Mouse (Mus musculus) forebrain, embryonic 10.5 days (tissue): ENCODE data around the gene Rnf227. TPM values are rescaled to one million over a fixed set of nuclear protein-coding genes. Genes with fewer than 3 reads are reported as not detected.

ENCODE experiments used
- DNase-seq: peaks from one replicate; pipeline ENCODE4 v3.0.0-alpha.2; 2017; ENCODE audit warnings: low spot score; ENCODE audit errors: extremely low spot score
- H3K27ac ChIP-seq: fragments of 300-500 bp; sonication (generic); 2 replicates; pipeline ENCODE4 v1.5.1; 2016; ENCODE audit warnings: mild to moderate bottlenecking
- H3K27me3 ChIP-seq: fragments of 300-500 bp; sonication (generic); 2 replicates; pipeline ENCODE4 v1.6.1; 2016; ENCODE audit warnings: mild to moderate bottlenecking; ENCODE audit not compliant: poor library complexity, severe bottlenecking
- H3K36me3 ChIP-seq: fragments of 300-500 bp; sonication (generic); replicated peaks from 2 replicates; pipeline ENCODE4 v1.6.1; 2016; ENCODE audit warnings: mild to moderate bottlenecking, moderate library complexity
- H3K4me1 ChIP-seq: fragments of 300-500 bp; sonication (generic); 2 replicates; pipeline ENCODE4 v1.6.1; 2016
- H3K4me3 ChIP-seq: fragments of 300-500 bp; sonication (generic); 2 replicates; pipeline ENCODE4 v1.5.1; 2016; ENCODE audit warnings: mild to moderate bottlenecking, moderate library complexity
- H3K9me3 ChIP-seq: fragments of 300-500 bp; sonication (generic); 2 replicates; pipeline ENCODE4 v1.6.1; 2016; ENCODE audit warnings: mild to moderate bottlenecking, moderate library complexity
- WGBS: fragments of 180-500 bp; shearing (Covaris S2); methylation state at CpG from one replicate; pipeline ENCODE4 v1.1.7; 2016; 5-methylcytosine and 5-hydroxymethylcytosine counted together
- polyA plus RNA-seq: library from polyadenylated mRNA; unstranded; fragments of >200 nt; fragmentation: Nextera tagmentation; extraction: Ambion mirVana; gene quantifications from 2 replicates; pipeline ENCODE4 v1.2.1, GENCODE M21; 2016

Gene Rnf227
- polyA plus RNA-seq, 1 experiment from 2014 or later: 19.7 TPM

DNA sequence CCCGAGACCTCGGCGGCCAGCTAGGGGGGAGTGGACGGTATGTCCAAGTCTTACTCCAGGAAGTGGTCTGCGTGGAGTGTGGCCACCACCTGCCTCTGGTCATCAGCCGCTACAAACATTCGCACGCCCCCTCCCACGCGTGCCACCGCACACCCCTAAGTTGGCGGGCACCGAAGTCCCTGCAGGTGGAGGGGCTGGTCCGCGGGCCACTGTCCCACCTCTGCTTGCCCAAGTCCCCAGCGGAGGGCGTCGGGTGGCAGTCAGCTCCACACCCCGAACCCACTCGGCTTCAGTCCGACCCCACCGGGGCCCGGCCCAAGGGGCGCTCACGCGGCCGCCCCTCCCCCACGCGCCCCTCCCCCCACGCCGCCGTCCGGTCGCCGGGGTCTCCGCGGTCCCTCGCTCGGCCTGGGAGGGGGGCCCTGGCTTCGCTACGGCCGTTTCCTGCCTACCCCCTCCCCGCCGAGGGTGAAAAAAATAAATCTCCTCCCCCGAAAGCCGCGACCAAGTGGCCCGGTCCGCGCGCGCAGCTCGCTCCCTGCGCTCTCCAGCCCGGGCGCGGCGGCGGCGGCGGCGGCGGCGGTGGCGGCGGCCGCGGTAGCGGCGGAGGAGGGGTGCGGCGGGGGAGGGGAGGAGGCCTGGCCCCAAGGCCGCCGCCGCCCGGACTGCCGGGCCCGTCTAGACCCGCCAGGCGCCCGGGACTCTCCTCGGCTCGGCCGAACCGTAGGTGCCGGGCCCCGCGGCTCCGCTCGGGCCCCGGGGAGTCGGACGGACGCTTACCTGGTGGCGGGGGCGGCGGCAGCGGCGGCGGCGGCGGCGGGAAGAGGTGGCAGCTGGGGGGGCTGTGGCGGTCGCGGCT is 28.3 kb downstream of the Rnf227 start:
- H3K4me3 ChIP-seq: peak overlapping the region; percentile 97
- peaks cover 82% of the 10 kb centered on the region for H3K4me1 ChIP-seq
- peak overlapping the region; percentile 100 for H3K27ac ChIP-seq
- H3K27me3 ChIP-seq: no peaks in the 10 kb centered on the region
- H3K36me3 ChIP-seq: peaks cover 24% of the 10 kb centered on the region
- H3K9me3 ChIP-seq: no peaks in the 10 kb centered on the region
- peak; percentile 77 for DNase-seq
- under 1% methylated on average over 65 of the region's 106 CpGs for WGBS

DNA sequence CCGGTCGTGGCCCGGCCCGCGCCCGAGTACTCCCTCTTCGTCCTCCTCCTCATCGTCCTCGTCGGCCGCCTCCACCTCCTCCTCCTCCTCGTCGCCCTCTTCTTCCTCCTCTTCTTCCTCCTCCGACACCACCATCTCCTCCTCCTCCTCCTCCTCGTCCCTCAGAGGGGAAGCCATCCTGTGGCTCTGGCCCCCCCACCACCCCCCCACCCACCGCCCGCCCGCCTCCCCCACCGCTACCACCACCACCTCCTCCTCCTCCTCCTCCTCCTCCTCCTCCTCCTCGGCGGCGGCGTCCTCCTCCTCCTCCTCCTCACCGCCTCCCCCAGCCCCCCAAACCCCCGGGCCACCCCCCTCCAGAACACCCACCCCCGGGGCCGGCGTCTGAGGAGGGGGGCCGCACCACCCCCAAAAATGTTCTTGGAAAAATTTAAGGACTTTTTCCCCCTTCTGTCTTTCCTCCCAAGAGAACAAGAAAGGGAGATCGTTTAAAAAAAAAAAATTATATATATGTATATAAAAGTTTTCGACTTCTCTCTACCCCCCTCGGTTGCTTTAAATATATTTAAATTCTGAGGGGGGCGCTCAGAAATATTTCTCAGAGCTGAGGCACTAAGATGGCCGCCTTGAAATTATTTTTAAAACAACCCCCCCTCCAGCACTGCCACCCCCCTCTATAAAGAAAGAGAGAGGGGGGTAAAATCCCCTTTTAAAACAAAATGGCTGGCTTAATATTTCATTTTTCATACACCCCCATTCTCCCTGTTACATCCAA is 29.1 kb downstream of the Rnf227 start, which contains the start of gene Chd3:
Chd3 (minus strand) TSS at position 192 of the 775 bp plus-strand sequence.
- Histone ChIP-seq H3K36me3 (peaks cover 24% of the 10 kb centered on the region), H3K27ac (peak within 1 kb of the TSS; percentile 100), H3K4me3 (peak within 1 kb of the TSS; percentile 97), H3K4me1 (peaks cover 78% of the 10 kb centered on the region), H3K9me3 (no peaks in the 10 kb centered on the region), H3K27me3 (no peaks in the 10 kb centered on the region)
- peak; percentile 50 for DNase-seq
- 6% methylated on average over 14 of the region's 34 CpGs for WGBS

DNA sequence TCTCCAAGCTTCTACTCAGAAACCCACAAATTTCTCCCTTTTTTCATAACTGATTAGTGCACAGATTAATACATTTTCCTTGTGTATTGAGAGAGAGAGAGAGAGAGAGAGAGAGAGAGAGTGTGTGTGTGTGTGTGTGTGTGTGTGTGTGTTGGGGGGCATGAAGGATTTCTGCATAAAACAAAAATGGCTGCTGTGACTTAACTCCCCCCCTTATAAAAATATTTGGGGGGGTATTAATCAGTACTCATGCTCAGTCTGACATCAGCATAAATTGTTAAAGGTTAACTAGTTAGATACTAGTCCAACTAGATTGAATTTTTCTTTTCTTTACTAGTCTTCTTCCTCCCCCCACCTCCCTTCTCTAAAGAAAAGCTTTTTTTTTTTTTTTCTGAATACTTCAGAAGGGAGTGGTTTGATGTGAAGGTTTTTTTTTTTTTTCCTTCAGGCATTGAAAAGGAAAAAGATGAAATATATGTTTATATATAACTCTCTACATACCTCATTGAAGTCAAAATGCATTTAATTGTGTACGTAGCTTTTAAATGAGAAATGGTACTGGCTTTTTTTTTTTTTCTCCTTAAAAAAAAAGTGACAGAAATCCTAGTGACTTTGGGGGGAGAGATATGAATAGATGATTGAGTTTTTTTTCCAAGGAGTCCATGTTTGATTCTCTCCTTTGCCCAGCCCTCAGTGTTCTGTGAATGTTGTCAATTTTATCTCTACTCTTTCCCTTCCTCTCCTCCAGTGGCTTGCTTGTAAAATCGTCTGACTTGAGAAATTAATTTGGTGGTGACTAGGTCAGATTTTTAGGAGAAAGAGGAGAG is 29.9 kb downstream of the Rnf227 start:
- 41% methylated on average over 2 of the region's 2 CpGs for WGBS
- no peaks in the 10 kb centered on the region for H3K27me3 ChIP-seq
- peak overlapping the region; percentile 100 for H3K27ac ChIP-seq
- no peak for DNase-seq
- H3K36me3 ChIP-seq: peaks cover 28% of the 10 kb centered on the region
- H3K9me3 ChIP-seq: no peaks in the 10 kb centered on the region
- H3K4me1 ChIP-seq: peaks cover 70% of the 10 kb centered on the region
- H3K4me3 ChIP-seq: peak overlapping the region; percentile 97

DNA sequence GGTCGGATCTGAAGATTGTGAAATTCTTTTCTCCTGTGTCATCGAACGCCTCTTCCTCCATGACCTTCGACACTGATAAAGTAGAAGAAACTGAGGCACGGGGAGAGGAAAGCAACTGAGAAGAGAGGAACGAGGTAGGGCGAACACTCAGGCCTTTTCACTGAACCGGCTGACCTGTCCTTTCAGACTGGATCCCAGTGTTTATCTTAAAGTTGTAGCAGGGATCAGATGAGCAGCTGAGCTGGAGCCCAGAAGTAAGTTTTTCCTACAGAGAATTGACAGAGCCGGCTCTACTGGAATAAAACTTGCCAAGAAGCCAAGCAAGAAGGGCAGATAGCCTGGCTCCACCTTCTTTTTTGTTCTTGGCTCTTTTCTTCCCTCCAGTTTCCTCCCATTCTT is 30.6 kb downstream of the Rnf227 start:
- peak overlapping the region; percentile 83 for H3K27ac ChIP-seq
- WGBS: 16% methylated on average over 9 of the region's 9 CpGs
- no peaks in the 10 kb centered on the region for H3K9me3 ChIP-seq
- peak overlapping the region; percentile 97 for H3K4me3 ChIP-seq
- no peak for DNase-seq
- peaks cover 64% of the 10 kb centered on the region for H3K4me1 ChIP-seq
- H3K27me3 ChIP-seq: no peaks in the 10 kb centered on the region
- H3K36me3 ChIP-seq: peaks cover 33% of the 10 kb centered on the region

DNA sequence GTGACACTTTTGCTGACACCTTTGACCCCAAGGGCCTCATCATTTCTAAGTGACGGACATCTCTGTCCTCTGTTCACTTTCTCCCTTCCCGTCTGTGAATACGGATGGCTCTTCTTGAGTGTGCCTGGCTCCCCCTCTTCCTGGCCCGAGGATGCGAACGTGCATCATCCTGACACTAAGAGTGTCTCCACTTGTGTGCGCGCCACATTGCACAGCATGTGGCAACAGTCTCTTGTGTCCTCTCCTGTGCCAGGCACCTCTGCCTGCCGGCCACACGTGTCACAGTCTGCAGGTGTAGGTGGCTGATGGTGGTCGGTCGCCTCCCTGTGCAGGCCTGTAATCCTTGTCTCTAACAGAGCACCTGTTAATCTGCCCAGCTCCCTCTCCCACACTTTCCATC is 31.3 kb downstream of the Rnf227 start:
- Histone ChIP-seq H3K4me3 (peak overlapping the region; percentile 97), H3K4me1 (peaks cover 56% of the 10 kb centered on the region), H3K36me3 (peaks cover 33% of the 10 kb centered on the region), H3K27ac (peak overlapping the region; percentile 83), H3K27me3 (no peaks in the 10 kb centered on the region), H3K9me3 (no peaks in the 10 kb centered on the region)
- DNase-seq: no peak
- WGBS: 42% methylated on average over 12 of the region's 12 CpGs

DNA sequence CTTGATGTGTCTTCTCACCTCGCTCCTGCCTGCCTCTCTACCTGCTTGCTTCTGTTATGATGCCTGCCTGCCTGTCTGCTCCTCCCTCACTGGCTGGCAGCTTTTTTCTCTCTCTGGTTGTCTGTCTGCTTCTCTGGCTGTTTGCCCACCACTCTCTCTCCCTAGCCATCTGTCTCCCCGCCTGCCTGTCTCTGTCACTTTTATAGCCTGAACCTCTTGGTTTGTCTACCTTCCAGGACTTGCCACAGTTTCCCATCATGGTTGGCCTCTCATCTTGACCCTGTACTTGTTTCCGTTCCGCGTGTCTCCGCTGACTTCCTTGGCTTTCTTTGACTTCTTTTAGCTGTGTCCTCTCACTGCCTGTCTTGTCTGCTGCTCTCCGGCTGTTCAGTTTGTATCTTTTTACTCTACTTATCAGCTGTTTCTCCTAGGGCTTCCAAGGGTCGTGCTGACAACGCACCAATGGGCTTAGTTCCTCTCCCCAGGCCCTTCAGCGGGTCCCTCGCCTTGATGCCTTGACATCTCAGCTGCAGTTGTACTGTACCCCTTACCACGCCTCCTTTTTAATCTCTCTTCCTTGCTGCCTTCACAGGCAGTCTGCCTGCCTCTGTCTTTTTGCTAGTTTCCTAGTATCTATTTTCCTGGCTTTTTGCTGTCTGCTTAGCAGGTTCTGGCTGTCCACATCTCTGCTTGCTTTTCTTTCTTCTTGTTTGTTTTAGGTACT is 32.0 kb downstream of the Rnf227 start:
- Histone ChIP-seq H3K9me3 (no peaks in the 10 kb centered on the region), H3K4me1 (peaks cover 50% of the 10 kb centered on the region), H3K27ac (peak overlapping the region; percentile 83), H3K4me3 (peak overlapping the region; percentile 97), H3K27me3 (no peaks in the 10 kb centered on the region), H3K36me3 (peaks cover 33% of the 10 kb centered on the region)
- DNase-seq: no peak
- 68% methylated on average over 12 of the region's 12 CpGs for WGBS

DNA sequence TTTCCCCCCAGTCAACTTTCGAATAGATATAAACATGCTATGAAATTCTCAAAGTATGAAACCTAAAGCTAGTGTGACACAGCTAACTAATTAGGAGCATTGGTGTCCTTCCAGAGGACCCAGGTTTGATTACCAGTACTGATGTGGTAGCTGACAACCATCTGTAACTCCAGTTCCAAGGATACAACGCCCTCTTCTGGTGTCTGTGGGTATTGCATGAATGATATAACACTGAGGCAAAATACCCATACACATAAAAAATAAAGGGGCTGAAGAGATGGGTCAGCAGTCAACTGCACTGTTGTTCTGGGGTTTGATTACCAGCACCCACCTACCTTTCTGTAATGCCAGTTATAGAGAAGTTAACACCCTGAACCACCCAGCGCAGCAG is 32.5 kb downstream of the Rnf227 start:
- Histone ChIP-seq H3K27me3 (no peaks in the 10 kb centered on the region), H3K9me3 (no peaks in the 10 kb centered on the region), H3K36me3 (peaks cover 38% of the 10 kb centered on the region), H3K4me1 (peaks cover 45% of the 10 kb centered on the region), H3K4me3 (no peak overlapping the region), H3K27ac (no peak overlapping the region)
- no peak for DNase-seq
- WGBS: 65% methylated on average over 3 of the region's 3 CpGs

DNA sequence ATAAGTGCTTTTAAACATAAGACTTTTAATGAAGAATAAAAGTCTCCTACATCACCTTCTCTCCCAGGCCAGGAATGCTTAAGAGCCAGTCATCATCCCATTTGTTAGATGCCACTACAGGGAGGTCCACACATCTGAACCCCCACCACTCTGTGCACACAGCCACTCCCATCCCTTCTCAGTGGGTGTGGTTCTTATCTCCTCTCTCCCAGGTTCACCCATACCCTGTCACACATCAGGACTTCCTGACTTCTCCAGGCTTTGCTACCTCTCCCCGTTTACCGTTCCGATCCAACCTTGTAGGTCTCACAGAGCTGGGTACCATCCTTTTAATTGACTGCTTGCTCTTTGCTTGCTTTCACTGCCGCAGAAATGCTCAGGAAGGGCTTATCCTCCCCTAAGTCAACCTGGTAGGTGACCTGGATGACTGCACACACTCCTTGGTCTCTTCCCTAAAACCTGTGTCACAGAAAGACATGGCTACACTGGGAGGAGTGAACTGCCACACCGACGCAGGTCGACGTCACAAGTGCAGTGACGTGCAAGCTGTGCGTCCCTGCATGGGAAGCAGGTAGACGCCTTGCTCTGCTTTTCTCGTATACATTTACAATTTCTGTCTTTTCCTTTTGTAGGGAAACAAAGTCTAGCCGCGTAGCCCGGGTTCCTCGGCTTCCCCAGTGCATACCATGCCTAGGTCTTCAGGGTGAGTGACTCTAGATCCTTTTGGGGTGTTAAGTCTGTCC is 33.1 kb downstream of the Rnf227 start:
- 0 out of 2 replicates have a peak overlapping the region, but pooled peaks have one; percentile 40 for H3K27ac ChIP-seq
- WGBS: 93% methylated on average over 16 of the region's 16 CpGs
- H3K4me3 ChIP-seq: peak overlapping the region; percentile 3; the same call in 1 of the 2 replicates
- H3K4me1 ChIP-seq: peaks cover 38% of the 10 kb centered on the region
- no peaks in the 10 kb centered on the region for H3K9me3 ChIP-seq
- no peak for DNase-seq
- peaks cover 43% of the 10 kb centered on the region for H3K36me3 ChIP-seq
- H3K27me3 ChIP-seq: no peaks in the 10 kb centered on the region

DNA sequence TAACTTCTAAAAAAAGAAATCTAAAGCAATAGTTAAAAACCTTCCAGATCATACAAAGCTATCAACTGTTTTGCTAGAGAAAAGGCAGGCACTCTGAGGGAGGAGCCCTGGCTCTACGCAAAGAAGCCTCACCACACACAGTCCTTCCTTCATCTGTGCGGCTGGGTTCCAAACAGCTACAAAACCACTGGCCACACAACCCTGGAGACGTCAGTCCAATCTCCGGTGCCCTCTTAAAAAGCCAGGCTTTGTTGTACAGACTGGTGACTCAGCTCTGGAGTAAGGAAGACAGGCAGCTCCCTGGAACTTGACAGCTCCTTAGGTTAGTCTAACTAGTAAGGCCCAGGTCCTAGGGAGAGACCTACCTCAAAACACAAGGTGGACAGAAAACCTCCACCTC is 35.4 kb downstream of the Rnf227 start:
- Histone ChIP-seq H3K4me1 (peaks cover 21% of the 10 kb centered on the region), H3K4me3 (no peak overlapping the region), H3K27ac (no peak overlapping the region), H3K36me3 (peaks cover 48% of the 10 kb centered on the region), H3K27me3 (no peaks in the 10 kb centered on the region), H3K9me3 (no peaks in the 10 kb centered on the region)
- 88% methylated on average over 4 of the region's 4 CpGs for WGBS
- no peak for DNase-seq

DNA sequence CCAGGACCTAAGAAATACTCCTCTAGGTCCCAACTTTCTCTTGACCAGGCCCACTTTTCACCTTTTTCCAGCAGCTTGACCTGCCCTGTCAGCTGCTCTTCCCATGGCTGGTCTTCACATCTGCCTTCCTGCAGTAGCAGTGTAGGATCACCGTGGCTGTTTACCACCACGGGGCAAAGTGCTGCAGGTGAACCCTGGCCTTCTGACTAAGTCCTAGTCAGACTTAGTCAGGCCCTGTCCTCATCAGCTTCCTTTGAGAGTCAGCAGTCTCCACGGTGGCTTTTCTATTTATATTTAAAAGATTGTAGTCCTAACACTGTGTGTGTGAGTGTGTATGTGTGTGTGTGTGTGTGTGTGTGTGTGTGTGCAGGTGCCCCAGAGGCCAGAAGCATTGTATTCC is 37.5 kb downstream of the Rnf227 start:
- Histone ChIP-seq H3K4me1 (no peaks in the 10 kb centered on the region; the same call in 1 of the 2 replicates), H3K4me3 (no peak overlapping the region), H3K27ac (no peak overlapping the region), H3K9me3 (no peaks in the 10 kb centered on the region), H3K36me3 (peaks cover 42% of the 10 kb centered on the region), H3K27me3 (no peaks in the 10 kb centered on the region)
- 82% methylated on average over 3 of the region's 3 CpGs for WGBS
- DNase-seq: no peak

DNA sequence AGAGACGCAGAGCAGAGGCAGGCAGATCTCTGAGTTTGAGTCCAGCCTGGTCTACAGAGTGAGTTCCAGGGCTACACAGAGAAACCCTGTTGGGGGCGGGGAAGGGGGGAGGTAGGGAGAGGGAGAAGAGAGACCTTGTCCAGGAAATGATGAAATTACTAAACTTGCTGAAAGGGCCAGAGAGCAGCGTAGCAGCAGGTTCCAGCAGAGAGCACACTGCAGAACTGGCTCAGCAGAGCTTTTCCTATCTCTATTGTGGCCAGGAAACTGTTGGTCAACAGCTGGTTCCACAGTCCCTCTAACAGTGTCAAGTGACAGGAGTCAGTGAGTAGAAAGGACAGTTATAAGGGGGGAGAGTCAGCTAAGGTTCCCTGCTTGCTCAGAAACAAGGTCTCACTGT is 39.3 kb downstream of the Rnf227 start:
- Histone ChIP-seq H3K36me3 (peaks cover 28% of the 10 kb centered on the region), H3K4me1 (no peaks in the 10 kb centered on the region), H3K9me3 (no peaks in the 10 kb centered on the region), H3K4me3 (no peak overlapping the region), H3K27me3 (no peaks in the 10 kb centered on the region), H3K27ac (no peak overlapping the region)
- DNase-seq: no peak
- WGBS: 87% methylated on average over 3 of the region's 3 CpGs
